In the genomic region with DNA sequence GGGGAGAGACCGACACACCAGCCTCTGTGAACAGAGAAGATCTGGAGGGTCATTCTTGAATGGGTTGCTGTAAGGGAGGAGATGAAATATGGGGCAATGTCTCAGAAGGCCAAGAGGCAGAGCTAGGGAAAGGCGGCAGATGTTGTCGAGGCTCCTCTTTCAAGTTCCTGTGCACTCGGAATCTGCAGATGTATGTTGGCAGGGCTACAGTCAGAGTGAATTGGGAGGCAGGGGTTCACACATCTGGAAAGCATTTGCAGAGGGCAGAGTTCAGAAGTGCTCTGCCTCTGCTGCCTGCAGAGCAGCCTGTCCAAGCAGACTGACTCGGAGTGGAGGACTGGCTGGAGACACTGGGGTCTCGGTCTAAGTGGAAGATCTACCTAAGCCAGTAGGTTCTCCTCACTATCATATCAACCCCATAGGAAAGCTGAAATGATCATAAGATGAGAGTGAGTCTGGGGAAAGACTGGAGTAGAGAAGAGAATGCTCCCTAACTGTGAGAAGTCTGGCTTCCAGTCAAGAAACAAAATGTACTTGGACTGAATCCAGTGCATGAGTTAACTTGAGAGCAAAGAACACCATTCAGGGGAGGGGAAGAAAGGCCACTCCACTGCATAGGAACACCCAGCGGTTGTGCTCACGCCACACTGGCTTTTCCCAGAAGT, we compare ENCODE assay signal across 9 mouse cellular contexts.
DNase-seq lines count a peak whose midpoint lies in the region; ATAC-seq and TF ChIP-seq lines count a peak whose summit lies in the region.
"Had no signal": no experiment of that assay in that cellular context is flagged by ENCODE, and none has a peak within 500 bp of the region (broad histone marks: within the 10 kb centered on the region; RNA-seq: fewer than 3 reads in every experiment).

No protein-coding gene starts in this region.

- H3K4me2 ChIP-seq in heart, postnatal 0 days (ENCODE audit: low read depth, low read length): no peak overlapping the region
- H3K4me2 ChIP-seq in stomach, embryonic 16.5 days (ENCODE audit: low read depth, low read length): no peak overlapping the region
- H3K4me2 ChIP-seq: midbrain, embryonic 12.5 days had no signal

- no peak overlapping the region for H3K9ac ChIP-seq in heart, postnatal 0 days (replicated peaks; ENCODE audit: low read depth, low read length)
- H3K9ac ChIP-seq in stomach, embryonic 16.5 days (ENCODE audit: low read length): no peak overlapping the region
- H3K9ac ChIP-seq: midbrain, embryonic 12.5 days had no signal

- ATAC-seq in heart, postnatal 0 days (ENCODE audit: insufficient read depth, low read depth): peak; percentile 90
- peak; percentile 88 for ATAC-seq in stomach, embryonic 16.5 days (ENCODE audit: insufficient read depth, low FRiP score)
- no peak for ATAC-seq in activated CD4-positive, CD25-positive, alpha-beta regulatory T cell, adult 4 months

- H3K4me1 ChIP-seq in spleen, adult 2 months (ENCODE audit: control insufficient read depth, insufficient read depth, insufficient read length): no peaks in the 10 kb centered on the region
- H3K4me1 ChIP-seq in embryonic fibroblast, embryonic 13.5 days (ENCODE audit: control insufficient read depth, insufficient read depth, low read length): peaks cover 9% of the 10 kb centered on the region
- peaks cover 19% of the 10 kb centered on the region for H3K4me1 ChIP-seq in heart, postnatal 0 days (ENCODE audit: control insufficient read depth, insufficient read depth)
- peaks cover 10% of the 10 kb centered on the region; the same call in 1 of the 2 replicates for H3K4me1 ChIP-seq in stomach, embryonic 16.5 days (ENCODE audit: control insufficient read depth, insufficient read depth, low read length)

- WGBS in spleen, adult 2 months: 90% methylated on average over 8 of the region's 8 CpGs
- 22% methylated on average over 8 of the region's 8 CpGs for WGBS in heart, postnatal 0 days
- WGBS in stomach, embryonic 16.5 days: 34% methylated on average over 8 of the region's 8 CpGs

- H3K27ac ChIP-seq in spleen, adult 2 months (ENCODE audit: insufficient read depth, low read length): peak overlapping the region; percentile 10; the same call in 1 of the 2 replicates
- peak overlapping the region; percentile 80 for H3K27ac ChIP-seq in embryonic fibroblast, embryonic 13.5 days (ENCODE audit: insufficient read depth, low read length)
- H3K27ac ChIP-seq in heart, postnatal 0 days (ENCODE audit: low read depth): peak overlapping the region; percentile 96
- H3K27ac ChIP-seq in stomach, embryonic 16.5 days (ENCODE audit: low read length): peak overlapping the region; percentile 94
- H3K27ac ChIP-seq: midbrain, embryonic 12.5 days had no signal

- no peak for TF ChIP-seq CTCF in spleen, adult 2 months (IDR thresholded peaks at IDR 0.05; ENCODE audit: extremely low read depth, insufficient read depth, insufficient read length, insufficient replicate concordance)
- TF ChIP-seq CTCF in embryonic fibroblast, embryonic 13.5 days (IDR thresholded peaks at IDR 0.05; ENCODE audit: borderline replicate concordance, insufficient read depth, low read length): no peak
- no peak for TF ChIP-seq CTCF in heart, postnatal 0 days (IDR thresholded peaks at IDR 0.05; ENCODE audit: low read depth)

- H3K27me3 ChIP-seq in spleen, adult 2 months (ENCODE audit: control insufficient read depth, insufficient read depth, low read length): no peaks in the 10 kb centered on the region
- no peaks in the 10 kb centered on the region for H3K27me3 ChIP-seq in heart, postnatal 0 days (ENCODE audit: control insufficient read depth, insufficient read depth, low read length)
- H3K27me3 ChIP-seq in stomach, embryonic 16.5 days (ENCODE audit: control insufficient read depth, insufficient read depth, low read length): no peaks in the 10 kb centered on the region

- TF ChIP-seq EP300 in heart, postnatal 0 days (IDR thresholded peaks at IDR 0.05; ENCODE audit: low read depth): peak; percentile 99

- no peak for DNase-seq in spleen, adult 2 months (ENCODE audit: low read depth in 1 of 2, low spot score in 2 of 2)
- no peak for DNase-seq in spleen, adult 18-20 months
- DNase-seq in heart, postnatal 0 days (ENCODE audit: low spot score): peak; percentile 96
- DNase-seq in kidney, postnatal 4 days: peak; percentile 54 to 65
- peak; percentile 61 to 89 for DNase-seq in lung, adult 18-20 months

- no peak overlapping the region for H3K4me3 ChIP-seq in spleen, adult 2 months (ENCODE audit: extremely low read depth, insufficient read depth, insufficient read length)
- no peak overlapping the region for H3K4me3 ChIP-seq in embryonic fibroblast, embryonic 13.5 days (ENCODE audit: insufficient read depth, low read length)
- no peak overlapping the region for H3K4me3 ChIP-seq in heart, postnatal 0 days (ENCODE audit: low read depth, low read length)
- no peak overlapping the region for H3K4me3 ChIP-seq in stomach, embryonic 16.5 days (replicated peaks; ENCODE audit: low read length)
- H3K4me3 ChIP-seq: midbrain, embryonic 12.5 days had no signal

- no peaks in the 10 kb centered on the region for H3K9me3 ChIP-seq in heart, postnatal 0 days (replicated peaks; ENCODE audit: control insufficient read depth, low read length)
- H3K9me3 ChIP-seq in stomach, embryonic 16.5 days (replicated peaks; ENCODE audit: control insufficient read depth, low read length): no peaks in the 10 kb centered on the region
- H3K9me3 ChIP-seq: midbrain, embryonic 12.5 days had no signal

- no peak for TF ChIP-seq POLR2A in spleen, adult 2 months (IDR thresholded peaks at IDR 0.05; ENCODE audit: low read depth, low read length)
- no peak for TF ChIP-seq POLR2A in embryonic fibroblast, embryonic 13.5 days (IDR thresholded peaks at IDR 0.05; ENCODE audit: low read depth, low read length)

- no peaks in the 10 kb centered on the region for H3K36me3 ChIP-seq in spleen, adult 2 months (ENCODE audit: control insufficient read depth, insufficient read depth, low read length)
- H3K36me3 ChIP-seq in heart, postnatal 0 days (replicated peaks; ENCODE audit: control insufficient read depth, insufficient read depth, low read length): no peaks in the 10 kb centered on the region
- no peaks in the 10 kb centered on the region for H3K36me3 ChIP-seq in stomach, embryonic 16.5 days (ENCODE audit: control insufficient read depth, insufficient read depth, low read length)
- H3K36me3 ChIP-seq: midbrain, embryonic 12.5 days had no signal

Comparison
In these comparisons a context has a peak if more than half of its experiments do, and no peak if none do; other contexts are left out.
1. DNase-seq: peak in heart, postnatal 0 days (single experiment), kidney, postnatal 4 days (2 of 2) and lung, adult 18-20 months (2 of 2); none in spleen, adult 2 months (0 of 2) and spleen, adult 18-20 months (0 of 2).
2. H3K27ac ChIP-seq: peak in every context shown above with its lines; median percentile 96 in heart, postnatal 0 days; 94 in stomach, embryonic 16.5 days; 80 in embryonic fibroblast, embryonic 13.5 days; 10 in spleen, adult 2 months.